Mouse (Mus musculus) heart, postnatal 25 days (tissue): ENCODE data around the gene 9530053A07Rik. TPM values are rescaled to one million over a fixed set of nuclear protein-coding genes. Genes with fewer than 3 reads are reported as not detected.
"Not testable (repeated sequence)": the region's sequence is repeated elsewhere in the genome, so short reads cannot be mapped to it uniquely, and the experiment has no call there.

ENCODE experiments used
- DNase-seq: peaks from one replicate; pipeline ENCODE4 v3.0.0; 2022; ENCODE audit warnings: low spot score
- intact Hi-C: fragments of 180-260 bp; cut with DNase I; formaldehyde crosslinking; loops from one replicate; pipeline ENCODE4 v1.15.1; 2025
- total RNA-seq, 2 experiments: library from RNA; stranded (reverse); gene quantifications; 2 replicates each; pipeline ENCODE4 v1.2.3; 2021

9530053A07Rik gene
- not detected for total RNA-seq

DNA sequence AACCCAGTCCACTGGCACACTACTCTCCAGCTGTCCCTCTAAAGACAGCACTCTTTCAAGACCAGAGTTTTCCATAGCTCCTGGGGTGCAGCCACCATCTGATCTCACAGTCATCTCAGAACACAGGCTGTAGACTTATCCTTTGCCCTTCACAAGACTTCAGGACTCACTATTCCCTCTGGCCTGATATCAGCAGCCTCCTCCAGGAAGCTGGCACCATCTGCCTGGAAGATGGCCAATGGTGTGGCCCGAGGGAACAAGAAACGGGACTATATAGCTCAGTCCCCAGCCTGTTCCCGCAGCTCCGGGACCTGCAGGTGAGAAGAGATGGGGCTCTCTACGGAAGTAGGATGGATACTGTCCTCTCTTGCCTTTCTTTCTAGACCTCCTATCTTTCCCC, at the start of gene 9530053A07Rik:
Gene 9530053A07Rik, plus strand, starts transcription at position 301 of the 400 bp plus-strand sequence.
- no peak for DNase-seq
- intact Hi-C loops: no loop called here

- DNase-seq: no peak
- intact Hi-C loops: no loop called here
These were observed 45.1 kb upstream of the 9530053A07Rik start for GRCm38 (mm10) chr7:28084215-28084614.

DNA sequence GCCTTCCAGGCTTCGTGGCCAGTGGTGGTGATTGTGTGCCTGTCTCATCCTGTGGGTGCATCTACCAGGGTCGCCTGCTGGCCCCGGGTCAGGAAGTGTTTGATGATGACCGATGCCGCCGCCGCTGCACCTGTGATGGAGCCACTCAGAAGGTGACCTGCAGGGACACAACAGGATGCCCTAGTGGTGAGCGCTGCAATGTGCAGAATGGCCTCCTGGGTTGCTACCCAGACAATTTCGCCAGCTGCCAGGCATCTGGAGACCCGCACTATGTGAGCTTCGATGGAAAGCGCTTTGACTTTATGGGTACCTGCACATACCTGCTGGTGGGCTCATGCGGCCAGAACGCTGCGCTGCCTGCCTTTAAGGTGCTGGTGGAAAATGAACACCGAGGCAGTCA, 43.0 kb upstream of the 9530053A07Rik start:
- intact Hi-C loops: no loop called here

DNA sequence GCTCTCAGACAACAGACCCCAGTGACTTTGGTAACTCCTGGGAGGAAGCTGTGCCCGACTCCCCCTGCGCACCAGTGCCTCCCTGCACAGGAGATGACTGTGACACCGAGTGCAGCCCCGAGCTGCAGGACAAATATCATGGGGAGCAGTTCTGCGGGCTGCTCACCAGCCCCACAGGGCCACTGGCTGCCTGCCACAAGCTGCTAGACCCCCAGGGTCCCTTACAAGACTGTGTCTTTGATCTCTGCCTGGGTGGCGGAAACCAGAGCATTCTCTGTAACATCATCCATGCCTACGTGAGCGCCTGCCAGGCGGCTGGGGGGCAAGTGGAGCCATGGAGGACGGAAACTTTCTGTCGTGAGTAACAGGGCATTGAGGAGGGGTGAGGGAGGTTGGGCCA, 35.7 kb upstream of the 9530053A07Rik start:
- DNase-seq: no peak
- intact Hi-C loops: no loop called here

More for the DNA sequence above, 43.0 kb upstream of the 9530053A07Rik start:
- DNase-seq: no peak

DNA sequence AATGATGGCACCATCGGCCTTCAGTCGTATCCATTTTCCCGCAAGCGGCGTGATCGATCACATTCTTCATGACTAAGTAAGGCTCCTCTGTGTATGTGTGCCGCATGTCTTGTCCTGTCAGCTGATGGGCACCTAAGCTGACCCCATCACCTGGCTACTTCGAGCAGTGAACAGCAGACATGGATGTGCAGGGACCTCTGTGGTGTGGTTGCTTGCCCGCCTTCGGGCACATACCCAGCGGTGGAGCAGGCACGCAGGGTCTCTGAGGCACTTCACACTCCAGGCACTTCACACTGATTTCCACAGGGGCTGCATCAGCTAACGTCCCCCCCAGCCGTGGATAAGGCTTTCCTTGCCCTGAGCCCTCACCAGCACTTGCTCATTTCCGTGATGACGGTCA, 30.2 kb upstream of the 9530053A07Rik start:
- DNase-seq: no peak
- intact Hi-C loops: no loop called here

DNA sequence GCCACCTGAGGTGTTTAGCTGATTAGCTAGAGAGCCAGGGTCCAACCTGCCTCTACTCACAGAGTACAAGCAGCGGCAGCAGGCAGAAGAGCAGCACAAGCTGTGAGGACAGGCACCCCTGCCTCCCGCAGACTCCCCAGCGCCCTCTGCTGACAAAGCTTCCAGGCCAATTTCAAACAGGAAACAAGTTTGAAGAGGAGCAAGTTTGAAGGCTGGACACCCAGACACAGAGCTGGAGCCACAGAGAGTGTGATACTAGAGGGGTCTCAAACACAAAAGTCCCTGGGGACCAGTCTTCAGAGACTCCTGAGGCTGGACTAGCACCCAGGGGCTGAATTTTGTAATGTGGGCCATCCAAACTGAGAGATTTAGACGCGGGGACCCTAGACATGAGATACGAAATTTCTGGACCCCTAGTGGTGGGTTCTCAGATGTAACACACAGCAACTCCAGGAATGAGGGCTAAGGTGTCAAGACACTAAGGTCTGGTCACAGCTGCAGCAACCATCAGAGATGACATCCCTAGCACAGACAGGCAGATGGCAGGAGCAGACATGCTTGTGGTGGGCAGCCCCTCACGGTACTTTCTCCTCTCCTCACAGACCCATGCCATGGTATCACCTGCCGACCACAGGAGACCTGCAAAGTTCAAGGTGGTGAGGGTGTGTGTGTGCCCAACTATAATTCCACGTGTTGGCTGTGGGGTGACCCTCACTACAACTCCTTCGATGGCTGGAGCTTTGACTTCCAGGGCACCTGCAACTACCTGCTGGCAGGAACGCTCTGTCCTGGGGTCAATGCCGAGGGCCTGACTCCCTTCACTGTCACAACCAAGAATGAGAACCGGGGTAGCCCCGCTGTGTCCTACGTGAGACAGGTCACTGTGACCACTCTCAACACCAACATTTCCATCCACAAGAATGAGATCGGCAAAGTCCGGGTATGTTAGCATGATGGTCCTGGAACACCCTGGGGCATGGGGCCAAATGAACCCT, 28.4 kb upstream of the 9530053A07Rik start:
- intact Hi-C loops: no loop called here

DNA sequence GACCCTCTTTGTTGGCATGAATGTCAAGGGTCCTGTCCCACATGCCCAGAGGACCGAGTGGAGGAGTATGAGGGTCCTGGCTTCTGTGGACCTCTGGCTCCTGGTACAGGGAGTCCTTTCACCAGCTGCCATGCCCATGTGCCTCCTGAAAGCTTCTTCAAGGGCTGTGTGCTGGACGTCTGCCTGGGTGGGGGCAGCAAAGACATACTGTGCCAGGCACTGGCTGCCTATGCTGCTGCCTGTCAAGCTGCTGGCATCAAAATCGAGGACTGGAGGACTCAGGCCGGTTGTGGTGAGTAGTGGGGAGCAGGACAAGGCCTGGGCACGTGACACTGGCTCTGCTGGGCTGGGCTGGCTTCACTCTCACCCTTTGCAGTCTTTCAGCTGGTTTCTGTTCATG, 26.3 kb upstream of the 9530053A07Rik start:
- DNase-seq, intact Hi-C loops: not testable (repeated sequence)

More for the DNA sequence above, 28.4 kb upstream of the 9530053A07Rik start:
- DNase-seq: no peak

DNA sequence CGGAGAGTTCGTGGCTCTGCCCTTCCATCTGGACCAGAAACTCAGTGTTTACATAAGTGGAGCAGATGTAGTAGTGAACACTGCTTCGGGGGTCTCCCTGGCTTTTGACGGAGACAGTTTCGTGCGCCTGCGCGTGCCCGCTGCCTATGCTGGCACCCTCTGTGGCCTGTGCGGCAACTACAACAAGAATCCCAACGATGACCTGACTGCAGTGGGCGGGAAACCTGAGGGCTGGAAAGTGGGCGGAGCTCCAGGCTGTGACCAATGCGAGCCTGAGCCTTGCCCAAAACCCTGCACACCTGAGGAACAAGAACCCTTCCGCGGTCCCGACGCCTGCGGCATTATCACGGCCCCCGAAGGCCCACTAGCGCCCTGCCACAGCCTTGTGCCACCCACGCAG, 24.6 kb upstream of the 9530053A07Rik start:
- intact Hi-C loops: no loop called here
- no peak for DNase-seq

- intact Hi-C loops: no loop called here
- no peak for DNase-seq
These were observed 23.0 kb upstream of the 9530053A07Rik start for GRCm38 (mm10) chr7:28106241-28106640.

DNA sequence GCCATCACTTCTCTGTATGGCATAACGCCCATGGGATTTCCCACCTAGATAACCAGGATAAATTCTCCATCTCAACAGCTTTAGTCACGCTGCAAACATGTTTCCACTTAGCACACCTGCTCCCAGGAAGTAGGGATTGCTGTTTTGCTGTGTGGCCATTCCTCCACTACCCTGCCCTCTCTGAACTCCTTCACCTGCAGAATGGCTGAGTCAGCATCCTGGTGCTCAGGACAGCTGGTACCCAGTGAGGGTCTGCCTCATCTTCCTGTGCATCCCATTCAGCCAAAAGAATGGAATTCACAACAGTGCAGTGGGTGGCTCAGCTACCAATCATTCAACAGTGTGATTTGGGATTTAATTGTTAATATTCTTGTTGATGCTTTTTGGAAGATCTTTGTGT, 14.6 kb upstream of the 9530053A07Rik start:
- no peak for DNase-seq
- intact Hi-C loops: no loop called here

GRCm38 (mm10) chr7:28137613-28138012, 8.3 kb downstream of the 9530053A07Rik start:
- intact Hi-C loops: no loop called here
- DNase-seq: no peak

DNA sequence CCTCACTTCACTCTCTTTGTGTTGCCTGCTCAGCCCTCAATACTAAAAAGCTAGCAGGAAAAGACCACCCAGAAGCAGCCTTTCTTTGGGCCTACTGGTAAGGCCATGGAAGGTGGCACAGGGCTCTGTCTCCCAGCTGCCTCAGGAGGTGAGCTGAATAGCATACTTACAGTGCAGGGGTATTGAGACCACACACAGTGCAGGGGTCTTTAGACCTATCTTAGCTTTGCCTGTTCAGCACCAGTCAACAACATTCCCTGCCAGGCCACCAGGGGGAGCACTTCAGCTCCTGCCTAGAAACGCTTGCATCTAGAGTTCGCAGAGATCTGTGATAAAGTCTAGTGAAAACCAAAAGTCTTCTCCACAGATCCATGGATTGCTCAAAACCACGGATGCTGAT, 19.0 kb downstream of the 9530053A07Rik start:
- no peak for DNase-seq
- intact Hi-C loops: loop anchor here (1.0 to 2.0 kb wide), 3 partner anchors 65 to 151 kb away; no protein-coding TSS in a partner anchor

- no peak for DNase-seq
- intact Hi-C loops: loop anchor here (2.0 kb wide), 2 partner anchors 63 to 149 kb away; no protein-coding TSS in a partner anchor
These were observed 20.6 kb downstream of the 9530053A07Rik start for GRCm38 (mm10) chr7:28149841-28150240.

DNA sequence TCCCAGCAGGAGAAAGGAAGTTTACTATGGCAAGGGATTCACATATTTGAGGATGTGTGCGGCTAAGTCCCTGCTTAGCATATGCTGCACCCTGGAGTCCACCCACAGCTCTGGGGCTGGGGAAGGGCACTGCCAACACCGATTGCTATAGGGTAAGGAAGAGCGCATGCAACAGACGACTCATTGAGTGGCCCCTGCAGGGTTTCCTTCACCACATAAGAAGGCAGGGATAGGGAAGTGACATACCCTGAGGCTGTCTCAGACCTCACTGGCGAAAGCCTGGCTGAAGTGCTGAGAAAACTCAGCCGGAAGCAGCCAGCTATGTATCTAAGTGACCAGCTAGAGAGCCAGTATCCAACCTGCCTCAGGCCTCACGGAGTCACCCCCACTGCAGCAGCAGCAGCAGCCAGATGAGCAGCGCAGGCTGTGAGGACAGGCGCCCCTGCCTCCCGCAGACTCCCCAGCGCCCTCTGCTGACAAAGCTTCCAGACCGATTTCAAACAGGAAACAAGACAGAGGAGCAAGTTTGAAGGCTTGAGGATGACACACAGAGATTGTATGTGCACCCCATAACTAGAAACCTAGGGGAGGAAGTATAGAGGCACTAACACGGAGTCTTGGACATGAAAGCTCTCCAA, 22.4 kb downstream of the 9530053A07Rik start:
- DNase-seq: no peak
- intact Hi-C loops: no loop called here

- DNase-seq, intact Hi-C loops: not testable (repeated sequence)
These were observed 24.3 kb downstream of the 9530053A07Rik start for GRCm38 (mm10) chr7:28153595-28153994.

- intact Hi-C loops: no loop called here
- DNase-seq: no peak
These were observed 30.0 kb downstream of the 9530053A07Rik start for GRCm38 (mm10) chr7:28159292-28159691.

DNA sequence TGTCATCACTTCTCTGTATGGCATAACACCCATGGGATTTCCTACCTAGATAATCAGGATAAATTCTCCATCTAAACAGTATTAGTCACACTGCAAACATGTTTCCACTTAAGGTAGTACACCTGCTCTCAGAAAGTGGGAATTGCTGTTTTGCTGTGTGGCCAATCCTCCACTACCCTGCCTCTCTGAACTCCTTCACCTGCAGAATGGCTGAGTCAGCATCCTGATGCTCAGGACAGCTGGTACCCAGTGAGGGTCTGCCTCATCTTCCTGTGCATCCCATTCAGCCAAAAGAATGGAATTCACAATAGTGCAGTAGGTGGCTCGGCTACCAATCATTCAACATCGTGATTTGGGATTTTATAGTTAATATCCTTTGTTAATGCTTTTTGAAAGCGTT, 30.6 kb downstream of the 9530053A07Rik start:
- DNase-seq: no peak
- intact Hi-C loops: no loop called here

DNA sequence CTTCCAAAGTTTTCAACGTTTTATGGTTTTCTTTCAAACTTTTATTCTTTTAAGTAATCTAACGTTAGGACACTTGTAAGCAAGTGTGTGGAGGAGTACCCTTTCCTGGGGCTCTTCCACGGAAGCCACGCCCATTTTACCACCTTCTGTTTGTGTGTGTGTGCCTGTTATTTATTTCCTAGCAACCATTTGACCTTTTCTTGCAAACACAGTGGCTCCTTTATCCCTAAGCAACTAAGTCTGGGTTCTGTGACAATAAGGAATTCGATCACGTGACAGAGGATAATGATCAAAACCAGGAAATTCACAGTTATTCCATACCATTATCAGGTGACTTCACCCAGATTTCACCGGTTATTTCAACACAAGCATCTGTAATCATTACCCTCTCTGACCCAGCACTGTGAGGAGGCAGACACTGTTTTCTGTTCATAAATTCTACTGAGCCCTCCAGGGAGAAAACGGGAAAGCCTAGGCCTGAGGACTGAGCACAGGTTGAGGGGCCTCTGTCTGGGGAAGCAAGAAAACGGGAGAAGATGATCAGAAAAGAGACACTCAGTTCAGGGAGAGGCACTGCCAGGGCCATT, 32.0 kb downstream of the 9530053A07Rik start:
- DNase-seq: no peak
- intact Hi-C loops: no loop called here

DNA sequence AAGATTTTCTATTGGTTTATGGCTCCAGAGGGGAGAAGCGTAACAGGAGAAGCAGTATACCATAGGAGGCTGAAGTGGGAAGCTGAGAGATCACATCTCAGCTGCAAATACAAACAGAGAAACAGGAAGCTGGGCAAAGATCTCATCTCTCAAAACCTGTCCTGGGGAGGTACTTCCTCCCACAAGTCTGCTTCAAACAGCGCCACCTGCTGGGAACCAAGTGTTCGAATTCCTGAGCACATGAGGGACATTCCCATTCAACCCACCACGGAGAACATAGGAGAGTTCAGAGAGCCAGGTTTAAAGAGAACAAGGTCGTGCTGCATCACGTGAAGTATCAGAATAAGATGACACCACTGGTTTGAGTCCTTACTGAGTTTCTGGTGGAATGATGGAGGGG, 36.1 kb downstream of the 9530053A07Rik start:
- intact Hi-C loops: loop anchor here (5.0 kb wide), 1 partner anchor 113 kb away; the partner anchor contains the start of gene Psmc4

More for the DNA sequence above, 36.1 kb downstream of the 9530053A07Rik start:
- DNase-seq: no peak
